Mouse (Mus musculus) MEL (cell line): ENCODE measurements around the gene Grid1. TPM values are rescaled to one million over a fixed set of nuclear protein-coding genes. Genes with fewer than 3 reads are reported as not detected.

ENCODE experiments used
- DNase-seq: peaks from one replicate; pipeline ENCODE4 v3.0.0; 2011; ENCODE audit warnings: low read depth, low spot score
- H3K27ac ChIP-seq: 2 replicates; pipeline ENCODE4 v1.5.1; 2012; ENCODE audit warnings: low read depth, mild to moderate bottlenecking, control low read depth, low read length, moderate library complexity; ENCODE audit not compliant: control insufficient read depth
- H3K27me3 ChIP-seq, 2 experiments: fragments of 150-350 bp in 1 of 2; sonication (generic) in 1 of 2; 2 replicates each; pipeline ENCODE4 v1.6.1; 2012; ENCODE audit warnings: low read length in 2 of 2, mild to moderate bottlenecking in 2 of 2, improper control_type of control experiment in 1 of 2, moderate library complexity in 1 of 2; ENCODE audit not compliant: insufficient read depth in 2 of 2, control insufficient read depth in 1 of 2
- H3K36me3 ChIP-seq, 2 experiments: 2 replicates each; pipeline ENCODE4 v1.6.1; 2012 to 2014; ENCODE audit warnings: low read length in 2 of 2, improper control_type of control experiment in 1 of 2, inconsistent platforms in 1 of 2, mild to moderate bottlenecking in 1 of 2; ENCODE audit not compliant: insufficient read depth in 2 of 2, control insufficient read depth in 1 of 2
- H3K4me1 ChIP-seq, 2 experiments: fragments of 150-350 bp in 1 of 2; sonication (generic) in 1 of 2; 2 replicates each; pipeline ENCODE4 v1.6.1; 2012; ENCODE audit warnings: low read length in 2 of 2, improper control_type of control experiment in 1 of 2, mild to moderate bottlenecking in 1 of 2; ENCODE audit not compliant: insufficient read depth in 2 of 2, control insufficient read depth in 1 of 2
- H3K4me3 ChIP-seq, 2 experiments: fragments of 150-350 bp in 1 of 2; sonication (generic) in 1 of 2; 2 replicates each; pipeline ENCODE4 v1.5.1; 2012; ENCODE audit warnings: low read depth in 2 of 2, low read length in 2 of 2, mild to moderate bottlenecking in 2 of 2, moderate library complexity in 2 of 2, control low read depth in 1 of 2, improper control_type of control experiment in 1 of 2; ENCODE audit not compliant: control insufficient read depth in 1 of 2, insufficient read depth in 1 of 2
- H3K79me2 ChIP-seq: 2 replicates; pipeline ENCODE4 v1.6.1; 2012; ENCODE audit warnings: mild to moderate bottlenecking, low read length, moderate library complexity; ENCODE audit not compliant: control insufficient read depth, poor library complexity, insufficient read depth
- H3K9ac ChIP-seq: 2 replicates; pipeline ENCODE4 v1.6.1; 2012; ENCODE audit warnings: low read depth, mild to moderate bottlenecking, control low read depth, low read length, moderate library complexity; ENCODE audit not compliant: control insufficient read depth, poor library complexity, severe bottlenecking
- H3K9me3 ChIP-seq: fragments of 150-350 bp; sonication (generic); replicated peaks from 2 replicates; pipeline ENCODE4 v1.6.1; 2012; ENCODE audit warnings: mild to moderate bottlenecking, low read length, improper control_type of control experiment, moderate library complexity; ENCODE audit not compliant: insufficient read depth
- BHLHE40 ChIP-seq: IDR thresholded peaks from 2 replicates; pipeline ENCODE4 v1.6.1; 2012; ENCODE audit warnings: low read depth, mild to moderate bottlenecking, inconsistent platforms, low read length, improper control_type of control experiment, borderline replicate concordance
- CHD1 ChIP-seq: IDR thresholded peaks from 2 replicates; pipeline ENCODE4 v1.6.1; 2012; ENCODE audit warnings: low read depth, mild to moderate bottlenecking, inconsistent platforms, low read length, improper control_type of control experiment
- CHD2 ChIP-seq: IDR thresholded peaks from 2 replicates; pipeline ENCODE4 v1.6.1; 2011; ENCODE audit warnings: low read length, improper control_type of control experiment
- CTCF ChIP-seq, 3 experiments: IDR thresholded peaks in 2 of 3; conservative IDR thresholded peaks in 1 of 3; 2 replicates each; pipeline ENCODE4 v1.5.1; 2011 to 2012; ENCODE audit warnings: low read length in 3 of 3, low read depth in 2 of 3, mild to moderate bottlenecking in 2 of 3, improper control_type of control experiment in 1 of 3, inconsistent platforms in 1 of 3, mixed read lengths in 1 of 3, moderate library complexity in 1 of 3; ENCODE audit not compliant: control insufficient read depth in 1 of 3, insufficient read depth in 1 of 3, poor library complexity in 1 of 3, severe bottlenecking in 1 of 3
- E2F4 ChIP-seq: IDR thresholded peaks from 2 replicates; pipeline ENCODE4 v1.6.1; 2011; ENCODE audit warnings: low read depth, low read length, improper control_type of control experiment, borderline replicate concordance
- EP300 ChIP-seq, 2 experiments: IDR thresholded peaks; 2 replicates each; pipeline ENCODE4 v1.6.1; 2011; ENCODE audit warnings: improper control_type of control experiment in 2 of 2, low read length in 2 of 2, low read depth in 1 of 2, mild to moderate bottlenecking in 1 of 2
- ETS1 ChIP-seq: IDR thresholded peaks from 2 replicates; pipeline ENCODE4 v1.6.1; 2012; ENCODE audit warnings: low read depth, mild to moderate bottlenecking, inconsistent platforms, low read length, improper control_type of control experiment, moderate library complexity
- GABPA ChIP-seq: IDR thresholded peaks from 2 replicates; pipeline ENCODE4 v1.6.1; 2012; ENCODE audit warnings: low read depth, mild to moderate bottlenecking, inconsistent platforms, low read length, improper control_type of control experiment, moderate library complexity
- GATA1 ChIP-seq: IDR thresholded peaks from 2 replicates; pipeline ENCODE4 v1.6.1; 2011; ENCODE audit warnings: low read depth, low read length, improper control_type of control experiment
- HCFC1 ChIP-seq: IDR thresholded peaks from 2 replicates; pipeline ENCODE4 v1.6.1; 2012; ENCODE audit warnings: low read depth, mild to moderate bottlenecking, inconsistent platforms, low read length, improper control_type of control experiment, moderate library complexity
- MAFK ChIP-seq: IDR thresholded peaks from 2 replicates; pipeline ENCODE4 v1.6.1; 2011; ENCODE audit warnings: low read depth, mild to moderate bottlenecking, low read length, improper control_type of control experiment, borderline replicate concordance
- MAX ChIP-seq: IDR thresholded peaks from 2 replicates; pipeline ENCODE4 v1.6.1; 2011; ENCODE audit warnings: low read length, improper control_type of control experiment
- MXI1 ChIP-seq: IDR thresholded peaks from 2 replicates; pipeline ENCODE4 v1.6.1; 2011; ENCODE audit warnings: mild to moderate bottlenecking, low read depth, low read length, improper control_type of control experiment
- MYC ChIP-seq: IDR thresholded peaks from 2 replicates; pipeline ENCODE4 v1.6.1; 2011; ENCODE audit warnings: low read depth, mild to moderate bottlenecking, low read length, improper control_type of control experiment, moderate library complexity
- POLR2A ChIP-seq, 2 experiments: IDR thresholded peaks; 2 replicates each; pipeline ENCODE4 v1.6.1; 2011 to 2012; ENCODE audit warnings: low read length in 2 of 2, mild to moderate bottlenecking in 2 of 2, control low read depth in 1 of 2, improper control_type of control experiment in 1 of 2, low read depth in 1 of 2, moderate library complexity in 1 of 2; ENCODE audit not compliant: control insufficient read depth in 1 of 2, insufficient read depth in 1 of 2, poor library complexity in 1 of 2
- RAD21 ChIP-seq: IDR thresholded peaks from 2 replicates; pipeline ENCODE4 v1.6.1; 2011; ENCODE audit warnings: mild to moderate bottlenecking, low read depth, low read length, improper control_type of control experiment
- SIN3A ChIP-seq: IDR thresholded peaks from 2 replicates; pipeline ENCODE4 v1.6.1; 2012; ENCODE audit warnings: low read length, improper control_type of control experiment, inconsistent platforms
- SMC3 ChIP-seq: IDR thresholded peaks from 2 replicates; pipeline ENCODE4 v1.6.1; 2011; ENCODE audit warnings: low read depth, low read length, improper control_type of control experiment
- TBP ChIP-seq: IDR thresholded peaks from 2 replicates; pipeline ENCODE4 v1.8.0; 2011; ENCODE audit warnings: low read depth, low read length, improper control_type of control experiment
- UBTF ChIP-seq: IDR thresholded peaks from 2 replicates; pipeline ENCODE4 v1.6.1; 2012; ENCODE audit warnings: low read depth, mild to moderate bottlenecking, inconsistent platforms, low read length, improper control_type of control experiment, moderate library complexity, borderline replicate concordance; ENCODE audit not compliant: insufficient read depth
- USF1 ChIP-seq: IDR thresholded peaks from 2 replicates; pipeline ENCODE4 v1.6.1; 2014; ENCODE audit warnings: low read depth, mild to moderate bottlenecking, inconsistent platforms, low read length, improper control_type of control experiment, moderate library complexity
- ZC3H11A ChIP-seq: IDR thresholded peaks from 2 replicates; pipeline ENCODE4 v1.6.1; 2012; ENCODE audit warnings: low read depth, mild to moderate bottlenecking, inconsistent platforms, low read length, improper control_type of control experiment
- ZMIZ1 ChIP-seq: IDR thresholded peaks from 2 replicates; pipeline ENCODE4 v1.6.1; 2012; ENCODE audit warnings: low read depth, mild to moderate bottlenecking, inconsistent platforms, low read length, improper control_type of control experiment, moderate library complexity
- ZNF384 ChIP-seq: IDR thresholded peaks from 2 replicates; pipeline ENCODE4 v1.6.1; 2012; ENCODE audit warnings: low read depth, mild to moderate bottlenecking, inconsistent platforms, low read length, improper control_type of control experiment
- polyA plus RNA-seq, 2 experiments: library from polyadenylated mRNA; stranded (reverse) in 1 of 2; unstranded in 1 of 2; fragments of >175 nt in 1 of 2; fragments of >200 nt in 1 of 2; gene quantifications; 2 replicates each; pipeline versions ENCODE4 v1.2.1 to v1.2.4; 2012; ENCODE audit warnings: low replicate concordance in 2 of 2, low read depth in 1 of 2; ENCODE audit not compliant: insufficient read length in 2 of 2, insufficient read depth in 1 of 2, missing spikeins in 1 of 2
- total RNA-seq: library from RNA; depleted of rRNA; stranded (reverse); fragments of 300-350 nt; gene quantifications from 2 replicates; pipeline ENCODE4 v1.2.3, GENCODE M21; 2012

Grid1 gene
- total and polyA plus RNA-seq, 3 experiments, result not detected

- H3K4me3 ChIP-seq, result no peak overlapping the region
- no peak for DNase-seq
- TF ChIP-seq SIN3A, result no peak
- no peak for TF ChIP-seq TBP
- no peak for TF ChIP-seq GABPA
- no peak for TF ChIP-seq EP300 (IDR thresholded peaks at IDR 0.05; ENCODE audit: low read depth in 1 of 2, low read length in 2 of 2)
- TF ChIP-seq ETS1, result no peak
- no peak for TF ChIP-seq USF1
- TF ChIP-seq ZNF384, result no peak
- no peak for TF ChIP-seq HCFC1
- no peak for TF ChIP-seq MYC
- no peak for TF ChIP-seq MAX
- TF ChIP-seq BHLHE40, result no peak
- no peak for TF ChIP-seq CHD1
- no peak for TF ChIP-seq E2F4
- no peak for TF ChIP-seq CTCF (IDR thresholded peaks at IDR 0.05 in 2 of 3, conservative IDR thresholded peaks at IDR 0.05 in 1 of 3; ENCODE audit: control insufficient read depth in 1 of 3, insufficient read depth in 1 of 3, low read depth in 2 of 3, low read length in 3 of 3, poor library complexity in 1 of 3, severe bottlenecking in 1 of 3)
- TF ChIP-seq GATA1, result no peak
- TF ChIP-seq, all 39 proteins: peak for 0
- no peaks in the 10 kb centered on the region for H3K36me3 ChIP-seq
- no peak overlapping the region for H3K9ac ChIP-seq
- H3K9me3 ChIP-seq, result no peaks in the 10 kb centered on the region
- no peaks in the 10 kb centered on the region for H3K79me2 ChIP-seq
- no peak overlapping the region for H3K27ac ChIP-seq
- no peaks in the 10 kb centered on the region for H3K27me3 ChIP-seq
- no peaks in the 10 kb centered on the region for H3K4me1 ChIP-seq
Observed at GRCm38 (mm10) chr14:35152450-35152849, 332.5 kb downstream of the Grid1 start.

- no peak for DNase-seq
- H3K79me2 ChIP-seq, result no peaks in the 10 kb centered on the region
Observed at GRCm38 (mm10) chr14:35153701-35154277, 333.9 kb downstream of the Grid1 start.

More at GRCm38 (mm10) chr14:35153701-35154277, 333.9 kb downstream of the Grid1 start:
- no peaks in the 10 kb centered on the region for H3K27me3 ChIP-seq
- H3K9ac ChIP-seq, result no peak overlapping the region
- H3K4me3 ChIP-seq, result no peak overlapping the region
- H3K36me3 ChIP-seq, result no peaks in the 10 kb centered on the region
- H3K9me3 ChIP-seq, result no peaks in the 10 kb centered on the region
- TF ChIP-seq MAFK (no peak), CHD2 (no peak), UBTF (no peak), MAX (no peak), GATA1 (no peak), POLR2A (IDR thresholded peaks at IDR 0.05; ENCODE audit: control insufficient read depth in 1 of 2, insufficient read depth in 1 of 2, low read depth in 1 of 2, low read length in 2 of 2, poor library complexity in 1 of 2) (no peak), ZC3H11A (no peak), ZMIZ1 (no peak), EP300 (IDR thresholded peaks at IDR 0.05; ENCODE audit: low read depth in 1 of 2, low read length in 2 of 2) (no peak), MXI1 (no peak), SMC3 (no peak), RAD21 (no peak)
- no peak overlapping the region for H3K27ac ChIP-seq
- H3K4me1 ChIP-seq, result no peaks in the 10 kb centered on the region
